Mouse (Mus musculus): ENCODE data around the gene Gm4724.
"Not testable (repeated sequence)": the region's sequence is repeated elsewhere in the genome, so short reads cannot be mapped to it uniquely, and the experiment has no call there.

The Gm4724 gene

DNA sequence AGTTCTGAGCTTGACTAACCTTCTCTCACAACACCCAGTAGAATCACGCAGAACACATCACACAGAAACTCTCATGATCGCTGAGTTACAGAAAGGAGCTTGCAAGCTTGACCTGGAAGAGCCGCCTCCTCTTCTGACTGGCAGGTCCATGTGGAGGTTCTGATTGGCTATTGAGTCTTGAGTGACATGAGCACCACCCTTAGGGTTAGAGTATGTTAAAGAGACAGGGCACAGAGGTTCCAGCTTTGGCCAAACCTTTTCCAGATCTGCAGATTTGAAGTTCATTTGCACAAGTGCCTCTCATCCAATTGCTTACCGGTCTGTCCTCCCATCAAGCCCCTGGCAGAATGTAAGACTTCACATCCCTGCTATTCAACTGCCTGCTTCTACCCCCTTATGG lies at the start of gene Gm4724:
Gm4724 (minus strand) TSS at position 101 of the 400 bp plus-strand sequence.
- DNase-seq (ENCODE audit: low spot score in 2 of 2), result not testable (repeated sequence)

DNA sequence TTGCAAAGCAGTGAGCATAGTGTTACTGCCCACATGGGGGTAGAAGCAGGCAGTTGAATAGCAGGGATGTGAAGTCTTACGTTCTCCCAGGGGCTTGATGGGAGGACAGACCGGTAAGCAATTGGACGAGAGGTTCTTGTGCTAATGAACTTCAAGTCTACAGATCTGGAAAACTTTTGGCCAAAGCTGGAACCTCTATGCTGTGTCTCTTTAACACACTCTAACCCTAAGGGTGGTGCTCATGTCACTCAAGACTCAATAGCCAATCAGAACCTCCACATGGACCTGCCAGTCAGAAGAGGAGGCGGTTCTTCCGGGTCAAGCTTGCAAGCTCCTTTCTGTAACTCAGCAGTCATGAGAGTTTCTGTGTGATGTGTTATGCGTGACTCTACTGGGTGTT lies 34.1 kb upstream of the Gm4724 start, which contains the start of gene Zfp965:
Zfp965 (plus strand) TSS at position 301 of the 400 bp plus-strand sequence.
- DNase-seq (ENCODE audit: low spot score in 2 of 2), result not testable (repeated sequence)

Measured in spleen, postnatal 10 days (tissue).